Mouse (Mus musculus) heart, postnatal 0 days (tissue): Measurements from ENCODE around the gene Ankrd13c.

Experiments used
- CTCF ChIP-seq: IDR thresholded peaks from 2 replicates; pipeline ENCODE4 v1.5.1; 2016; ENCODE audit warnings: antibody characterized with exemption, control low read depth, low read depth
- EP300 ChIP-seq: IDR thresholded peaks from 2 replicates; pipeline ENCODE4 v1.6.1; 2016; ENCODE audit warnings: antibody characterized with exemption, low read depth

DNA sequence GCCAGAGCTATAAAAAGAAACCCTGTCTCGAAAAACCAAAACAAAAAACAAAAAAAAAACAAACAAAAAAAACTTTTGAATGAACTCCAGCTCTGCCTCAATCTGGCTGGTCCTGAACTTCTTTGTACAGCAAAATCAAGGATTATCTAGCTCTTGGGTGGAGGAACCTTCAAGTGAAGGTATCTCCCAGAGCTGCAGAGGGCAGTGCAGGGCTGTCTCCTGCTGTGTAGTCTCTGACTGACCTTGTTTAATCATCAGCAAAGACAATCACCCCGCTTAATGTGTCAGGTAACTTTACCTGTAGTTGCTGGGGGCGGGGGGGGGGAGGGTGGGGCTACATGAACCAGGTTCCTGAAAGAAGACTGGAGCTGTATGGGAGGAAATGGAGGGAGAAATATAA is 15.4 kb upstream of the Ankrd13c start:
- peak; percentile 18; the same call in 1 of the 2 replicates for TF ChIP-seq CTCF
- no peak for TF ChIP-seq EP300
